Mouse (Mus musculus): ENCODE data around the gene Ifngr1. TPM values are rescaled to one million over a fixed set of nuclear protein-coding genes. Genes with fewer than 3 reads are reported as not detected.

Gene Ifngr1
- polyA plus RNA-seq, 1 experiment from 2014 or later, result 69.7 TPM

DNA sequence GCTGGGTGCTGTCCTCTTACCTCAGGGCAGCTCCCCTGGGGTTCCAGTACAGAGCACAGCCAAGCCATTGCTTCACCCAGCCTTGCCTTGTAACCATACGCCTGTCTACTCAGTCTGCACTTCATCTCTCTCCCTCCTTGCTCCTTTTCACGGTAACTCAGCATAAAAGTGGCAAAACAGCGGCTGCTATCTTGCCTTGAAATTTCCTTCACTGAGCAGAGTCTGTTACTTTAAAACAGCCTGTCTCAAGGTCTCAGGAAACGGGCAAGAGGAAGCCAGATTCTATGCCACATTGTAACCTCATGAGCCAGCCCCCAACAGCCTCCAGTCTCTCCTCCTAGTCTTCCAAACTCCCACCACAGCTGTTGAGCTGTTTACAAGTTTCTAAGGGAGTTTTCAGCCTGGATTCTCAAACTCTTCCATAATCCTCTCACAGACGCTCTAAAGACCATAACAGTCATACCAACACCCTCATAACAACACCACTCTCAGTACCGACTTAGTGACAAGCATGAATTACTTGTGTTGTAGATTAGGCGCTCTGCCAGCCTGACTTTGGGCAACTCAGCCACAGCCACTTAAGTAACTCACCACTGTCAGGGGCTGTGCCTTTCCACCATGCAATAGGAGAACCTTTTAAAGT is 21.5 kb downstream of the Ifngr1 start:
- peak; percentile 59 for ATAC-seq (replicated peaks; ENCODE audit: extremely low read depth, insufficient read depth, low FRiP score)
- Histone ChIP-seq H3K27ac (ENCODE audit: low read length) (peak overlapping the region; percentile 37), H3K4me3 (ENCODE audit: low read length) (no peak overlapping the region), H3K4me2 (ENCODE audit: low read depth, low read length) (peak overlapping the region; percentile 24; the same call in 1 of the 2 replicates), H3K9ac (ENCODE audit: low read length) (no peak overlapping the region), H3K4me1 (ENCODE audit: control insufficient read depth, insufficient read depth, low read length) (peaks cover 17% of the 10 kb centered on the region), H3K27me3 (ENCODE audit: control insufficient read depth, insufficient read depth, low read length) (no peaks in the 10 kb centered on the region), H3K9me3 (replicated peaks; ENCODE audit: control insufficient read depth, low read length) (no peaks in the 10 kb centered on the region), H3K36me3 (ENCODE audit: control insufficient read depth, insufficient read depth) (peaks cover 10% of the 10 kb centered on the region)
- 19% methylated on average over 7 of the region's 7 CpGs for WGBS

DNA sequence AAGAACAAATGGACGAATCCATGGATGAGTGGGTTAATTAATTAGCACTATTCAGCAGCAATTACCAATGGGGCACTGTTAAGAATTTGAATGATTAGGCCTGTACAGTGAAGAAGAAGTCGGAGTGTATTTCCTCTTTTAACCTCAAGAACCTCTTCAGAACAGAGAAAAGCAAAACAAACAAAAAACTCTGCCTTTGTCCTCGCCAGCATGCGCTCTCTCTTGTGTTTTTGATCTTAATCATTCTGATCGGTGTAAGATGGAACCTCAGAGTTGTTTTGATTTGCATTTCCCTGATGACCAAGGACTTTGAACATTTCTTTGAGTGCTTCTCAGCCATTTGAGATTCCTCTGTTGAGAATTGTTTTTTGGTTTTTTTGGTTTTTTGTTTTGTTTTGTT is 28.0 kb downstream of the Ifngr1 start:
- no peak for ATAC-seq (replicated peaks; ENCODE audit: extremely low read depth, insufficient read depth, low FRiP score)
- Histone ChIP-seq H3K9ac (ENCODE audit: low read length) (no peak overlapping the region), H3K27ac (ENCODE audit: low read length) (no peak overlapping the region), H3K4me3 (ENCODE audit: low read length) (no peak overlapping the region), H3K27me3 (ENCODE audit: control insufficient read depth, insufficient read depth, low read length) (no peaks in the 10 kb centered on the region), H3K4me2 (ENCODE audit: low read depth, low read length) (no peak overlapping the region), H3K4me1 (ENCODE audit: control insufficient read depth, insufficient read depth, low read length) (no peaks in the 10 kb centered on the region), H3K9me3 (replicated peaks; ENCODE audit: control insufficient read depth, low read length) (no peaks in the 10 kb centered on the region), H3K36me3 (ENCODE audit: control insufficient read depth, insufficient read depth) (no peaks in the 10 kb centered on the region)
- WGBS, result 68% methylated on average over 5 of the region's 5 CpGs

DNA sequence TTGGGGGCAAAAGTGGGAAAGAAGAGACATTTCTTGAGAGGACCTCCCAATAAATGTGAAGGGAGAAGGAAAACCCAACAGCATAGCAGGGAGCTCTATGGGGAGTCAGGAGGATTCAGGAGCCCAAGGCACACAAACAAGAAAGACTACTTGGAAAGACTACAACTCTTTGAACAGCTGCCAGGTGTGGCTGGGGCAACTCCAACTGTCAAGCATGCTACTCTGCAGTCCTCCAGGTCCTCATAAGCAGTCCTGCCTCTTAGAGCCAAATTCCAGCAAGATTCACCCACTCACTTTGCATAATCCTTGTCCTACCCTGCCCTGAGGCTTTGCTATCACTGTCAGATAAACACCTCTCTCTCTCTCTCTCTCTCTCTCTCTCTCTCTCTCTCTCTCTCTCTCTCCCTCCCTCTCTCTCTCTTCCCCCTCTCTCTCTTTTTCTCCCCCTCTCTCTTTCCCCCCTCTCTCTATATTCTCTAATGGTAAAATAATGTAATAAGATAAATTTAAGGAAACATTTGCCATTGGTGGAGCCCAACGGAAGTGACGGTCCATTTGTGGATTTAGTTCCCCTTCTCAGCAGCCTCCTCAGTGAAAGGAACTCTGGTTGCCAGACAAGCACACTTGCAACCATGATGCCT is 29.8 kb downstream of the Ifngr1 start, which contains the start of gene Il22ra2:
Gene Il22ra2 (plus strand): TSS at position 591 of the 641 bp plus-strand sequence.
- Histone ChIP-seq H3K4me3 (ENCODE audit: low read length) (no peak within 1 kb of the TSS), H3K4me1 (ENCODE audit: control insufficient read depth, insufficient read depth, low read length) (no peaks in the 10 kb centered on the region), H3K4me2 (ENCODE audit: low read depth, low read length) (no peak within 1 kb of the TSS), H3K9ac (ENCODE audit: low read length) (no peak within 1 kb of the TSS), H3K36me3 (ENCODE audit: control insufficient read depth, insufficient read depth) (no peaks in the 10 kb centered on the region), H3K9me3 (replicated peaks; ENCODE audit: control insufficient read depth, low read length) (no peaks in the 10 kb centered on the region), H3K27me3 (ENCODE audit: control insufficient read depth, insufficient read depth, low read length) (no peaks in the 10 kb centered on the region), H3K27ac (ENCODE audit: low read length) (no peak within 1 kb of the TSS)
- ATAC-seq (replicated peaks; ENCODE audit: extremely low read depth, insufficient read depth, low FRiP score), result no peak
- 83% methylated on average over 2 of the region's 2 CpGs for WGBS

DNA sequence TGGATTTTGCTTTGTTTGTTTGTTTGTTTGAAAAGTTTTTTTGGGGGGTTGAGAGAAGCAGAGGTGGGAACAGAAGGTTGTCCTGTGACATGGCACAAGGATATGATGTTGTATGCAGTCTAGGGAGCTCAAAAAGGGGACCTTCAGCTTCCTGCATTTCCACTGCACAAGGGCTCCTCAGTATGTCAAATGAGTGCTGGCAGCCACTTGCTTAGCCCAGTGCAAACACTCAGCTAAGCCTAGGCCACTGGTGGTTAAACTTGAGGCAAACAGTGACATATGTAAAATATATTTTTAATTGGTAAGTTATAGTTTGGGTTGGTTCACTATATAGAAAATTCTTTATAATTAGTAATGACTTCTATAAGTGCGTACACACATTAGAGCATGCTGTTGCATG is 32.9 kb downstream of the Ifngr1 start:
- ATAC-seq (replicated peaks; ENCODE audit: extremely low read depth, insufficient read depth, low FRiP score), result no peak; the same call in 1 of the 2 replicates
- H3K4me1 ChIP-seq (ENCODE audit: control insufficient read depth, insufficient read depth, low read length), result no peaks in the 10 kb centered on the region
- H3K27ac ChIP-seq (ENCODE audit: low read length), result no peak overlapping the region

DNA sequence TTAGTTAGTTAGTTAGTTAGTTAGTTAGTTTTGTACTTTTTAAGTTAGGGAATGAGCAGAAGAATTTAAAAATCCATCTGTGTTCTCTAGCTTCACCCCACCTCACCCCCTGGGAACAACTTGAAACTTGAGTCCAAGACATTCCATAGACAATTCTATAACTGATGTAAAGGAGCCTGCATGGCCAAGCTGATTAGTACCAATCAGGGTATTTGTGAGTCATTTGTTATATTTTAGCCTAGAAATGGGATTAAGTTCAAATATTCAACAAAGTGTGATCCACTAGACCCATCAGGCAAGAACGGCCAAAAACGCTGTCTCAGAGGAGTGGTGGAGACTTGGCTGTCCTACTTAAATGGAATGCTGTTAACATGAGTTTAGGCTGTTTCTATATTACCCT is 35.6 kb downstream of the Ifngr1 start:
- Histone ChIP-seq H3K27ac (ENCODE audit: low read length) (no peak overlapping the region), H3K4me1 (ENCODE audit: control insufficient read depth, insufficient read depth, low read length) (no peaks in the 10 kb centered on the region), H3K4me2 (ENCODE audit: low read depth, low read length) (no peak overlapping the region), H3K27me3 (ENCODE audit: control insufficient read depth, insufficient read depth, low read length) (no peaks in the 10 kb centered on the region), H3K4me3 (ENCODE audit: low read length) (no peak overlapping the region), H3K9me3 (replicated peaks; ENCODE audit: control insufficient read depth, low read length) (no peaks in the 10 kb centered on the region), H3K9ac (ENCODE audit: low read length) (no peak overlapping the region), H3K36me3 (ENCODE audit: control insufficient read depth, insufficient read depth) (no peaks in the 10 kb centered on the region)
- ATAC-seq (replicated peaks; ENCODE audit: extremely low read depth, insufficient read depth, low FRiP score), result no peak
- whole genome bisulfite sequencing, result 87% methylated on average over 2 of the region's 2 CpGs

More for the DNA sequence above, 32.9 kb downstream of the Ifngr1 start:
- Histone ChIP-seq H3K9ac (ENCODE audit: low read length) (no peak overlapping the region), H3K4me2 (ENCODE audit: low read depth, low read length) (no peak overlapping the region), H3K9me3 (replicated peaks; ENCODE audit: control insufficient read depth, low read length) (no peaks in the 10 kb centered on the region), H3K27me3 (ENCODE audit: control insufficient read depth, insufficient read depth, low read length) (no peaks in the 10 kb centered on the region), H3K36me3 (ENCODE audit: control insufficient read depth, insufficient read depth) (no peaks in the 10 kb centered on the region), H3K4me3 (ENCODE audit: low read length) (no peak overlapping the region)
- WGBS, result 74% methylated on average over 1 of the region's 1 CpGs

DNA sequence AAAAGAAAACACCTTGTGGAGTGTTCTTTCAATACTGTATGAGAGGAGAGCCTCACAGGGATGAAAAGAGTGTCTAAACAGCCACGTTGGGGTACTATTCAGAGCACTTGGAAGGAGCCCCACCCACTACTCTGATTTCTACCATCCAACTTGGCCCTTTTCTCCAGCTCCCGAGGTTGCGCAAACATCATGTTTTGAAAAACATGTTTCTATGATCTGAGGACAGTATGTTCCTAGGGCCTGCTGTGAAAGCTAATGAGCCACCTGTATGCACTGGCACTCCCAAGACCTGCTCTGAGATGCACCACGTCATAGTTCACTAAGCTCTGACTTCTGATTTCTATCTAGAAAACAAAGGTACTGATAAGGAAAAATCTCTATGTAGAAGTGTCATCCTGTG is 36.0 kb downstream of the Ifngr1 start:
- Histone ChIP-seq H3K4me1 (ENCODE audit: control insufficient read depth, insufficient read depth, low read length) (no peaks in the 10 kb centered on the region), H3K4me3 (ENCODE audit: low read length) (no peak overlapping the region), H3K4me2 (ENCODE audit: low read depth, low read length) (no peak overlapping the region), H3K36me3 (ENCODE audit: control insufficient read depth, insufficient read depth) (no peaks in the 10 kb centered on the region), H3K9me3 (replicated peaks; ENCODE audit: control insufficient read depth, low read length) (no peaks in the 10 kb centered on the region), H3K9ac (ENCODE audit: low read length) (no peak overlapping the region), H3K27ac (ENCODE audit: low read length) (no peak overlapping the region), H3K27me3 (ENCODE audit: control insufficient read depth, insufficient read depth, low read length) (no peaks in the 10 kb centered on the region)
- WGBS, result 83% methylated on average over 4 of the region's 4 CpGs
- ATAC-seq (replicated peaks; ENCODE audit: extremely low read depth, insufficient read depth, low FRiP score), result no peak

DNA sequence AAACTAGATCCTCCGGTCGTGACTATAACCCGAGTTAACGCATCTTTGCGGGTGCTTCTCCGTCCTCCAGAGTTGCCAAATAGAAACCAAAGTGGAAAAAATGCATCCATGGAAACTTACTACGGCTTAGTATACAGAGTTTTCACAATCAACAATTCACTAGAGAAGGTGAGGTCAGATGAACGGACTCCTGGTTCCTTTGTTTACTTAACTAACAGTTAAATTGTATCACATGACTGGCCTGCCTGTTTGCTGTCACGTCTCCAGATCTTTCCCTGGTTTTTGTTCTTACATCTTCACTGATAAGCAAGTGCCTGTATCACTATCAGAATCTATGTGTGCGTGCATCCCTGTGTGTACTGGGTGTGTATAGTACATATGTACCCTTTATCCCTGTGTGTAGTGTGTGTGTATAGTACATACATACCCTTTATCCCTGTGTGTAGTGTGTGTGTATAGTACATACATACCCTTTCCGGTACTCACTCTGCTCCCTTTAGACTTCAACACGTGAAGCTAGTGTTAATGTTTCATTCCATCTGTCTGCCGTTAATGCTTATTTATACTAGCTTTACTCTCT is 40.0 kb downstream of the Ifngr1 start:
- Histone ChIP-seq H3K9ac (ENCODE audit: low read length) (no peak overlapping the region), H3K4me2 (ENCODE audit: low read depth, low read length) (no peak overlapping the region), H3K4me1 (ENCODE audit: control insufficient read depth, insufficient read depth, low read length) (no peaks in the 10 kb centered on the region), H3K27ac (ENCODE audit: low read length) (no peak overlapping the region), H3K4me3 (ENCODE audit: low read length) (no peak overlapping the region), H3K9me3 (replicated peaks; ENCODE audit: control insufficient read depth, low read length) (no peaks in the 10 kb centered on the region), H3K27me3 (ENCODE audit: control insufficient read depth, insufficient read depth, low read length) (no peaks in the 10 kb centered on the region), H3K36me3 (ENCODE audit: control insufficient read depth, insufficient read depth) (no peaks in the 10 kb centered on the region)
- ATAC-seq (replicated peaks; ENCODE audit: extremely low read depth, insufficient read depth, low FRiP score), result no peak
- WGBS, result 62% methylated on average over 13 of the region's 13 CpGs

DNA sequence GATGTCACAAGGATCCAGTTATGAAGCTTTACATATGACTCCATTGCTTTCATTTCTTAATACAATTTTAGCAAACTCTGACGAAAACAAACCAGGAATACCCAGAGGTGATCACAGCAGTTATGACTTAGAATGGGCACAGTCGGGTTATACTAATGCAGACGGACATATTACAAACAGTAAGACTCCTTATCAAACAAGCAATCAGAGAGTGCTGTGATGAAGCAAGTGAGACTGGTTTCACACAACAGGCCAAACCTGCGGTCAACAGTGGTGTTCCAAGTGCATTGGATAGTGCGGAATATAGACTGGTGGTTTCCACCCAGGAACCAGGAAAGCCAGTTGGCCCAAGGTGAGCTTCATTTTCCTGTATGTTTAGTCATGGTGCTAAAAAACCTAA is 47.1 kb downstream of the Ifngr1 start:
- Histone ChIP-seq H3K9ac (ENCODE audit: low read length) (no peak overlapping the region), H3K4me3 (ENCODE audit: low read length) (no peak overlapping the region), H3K27me3 (ENCODE audit: control insufficient read depth, insufficient read depth, low read length) (no peaks in the 10 kb centered on the region), H3K4me1 (ENCODE audit: control insufficient read depth, insufficient read depth, low read length) (no peaks in the 10 kb centered on the region), H3K36me3 (ENCODE audit: control insufficient read depth, insufficient read depth) (no peaks in the 10 kb centered on the region), H3K27ac (ENCODE audit: low read length) (no peak overlapping the region), H3K4me2 (ENCODE audit: low read depth, low read length) (no peak overlapping the region), H3K9me3 (replicated peaks; ENCODE audit: control insufficient read depth, low read length) (no peaks in the 10 kb centered on the region)
- ATAC-seq (replicated peaks; ENCODE audit: extremely low read depth, insufficient read depth, low FRiP score), result no peak
- WGBS, result 85% methylated on average over 5 of the region's 5 CpGs

DNA sequence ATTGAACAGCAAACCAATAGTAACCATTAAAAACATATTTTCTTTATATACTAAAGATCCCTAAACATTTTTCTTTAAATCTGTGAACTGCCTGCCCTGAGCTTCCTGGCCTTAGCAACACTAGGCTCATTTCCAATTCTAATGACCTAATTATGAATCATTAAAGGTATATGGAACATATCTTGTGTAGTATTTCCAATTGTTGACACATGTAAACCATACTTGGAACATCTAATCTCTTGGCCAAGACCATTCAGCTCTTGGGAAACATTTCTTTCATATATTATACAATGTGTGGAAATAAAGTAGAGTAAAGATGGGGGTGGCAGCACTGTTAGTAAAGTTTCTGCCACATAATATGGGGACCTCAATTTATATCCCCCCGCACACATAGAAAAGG is 47.9 kb downstream of the Ifngr1 start:
- no peaks in the 10 kb centered on the region for H3K36me3 ChIP-seq (ENCODE audit: control insufficient read depth, insufficient read depth)
- H3K4me1 ChIP-seq (ENCODE audit: control insufficient read depth, insufficient read depth, low read length), result no peaks in the 10 kb centered on the region
- no peaks in the 10 kb centered on the region for H3K27me3 ChIP-seq (ENCODE audit: control insufficient read depth, insufficient read depth, low read length)
- no peaks in the 10 kb centered on the region for H3K9me3 ChIP-seq (replicated peaks; ENCODE audit: control insufficient read depth, low read length)
- H3K4me3 ChIP-seq (ENCODE audit: low read length), result no peak overlapping the region
- H3K4me2 ChIP-seq (ENCODE audit: low read depth, low read length), result no peak overlapping the region
- H3K27ac ChIP-seq (ENCODE audit: low read length), result no peak overlapping the region
- ATAC-seq (replicated peaks; ENCODE audit: extremely low read depth, insufficient read depth, low FRiP score), result no peak
- WGBS, result 88% methylated on average over 1 of the region's 1 CpGs
- no peak overlapping the region for H3K9ac ChIP-seq (ENCODE audit: low read length)
